Mouse (Mus musculus) kidney, postnatal 0 days (tissue): Measurements from ENCODE around the gene 3110082J24Rik. TPM values are rescaled to one million over a fixed set of nuclear protein-coding genes. Genes with fewer than 3 reads are reported as not detected.

Experiments
- ATAC-seq: fragments of 200-750 bp; cut with Nextera tagmentation; replicated peaks from 2 replicates; pipeline ENCODE4 v1.8.0; 2017; ENCODE audit warnings: low read depth, moderate number of reproducible peaks, moderate TSS enrichment, moderate library complexity; ENCODE audit not compliant: low FRiP score
- DNase-seq: peaks from one replicate; pipeline ENCODE4 v3.0.0-alpha.2; 2016; ENCODE audit warnings: low spot score
- H3K27ac ChIP-seq: fragments of 300-500 bp; sonication (generic); 2 replicates; pipeline ENCODE4 v1.5.1; 2014; ENCODE audit warnings: mild to moderate bottlenecking
- H3K27me3 ChIP-seq: fragments of 300-500 bp; sonication (generic); 2 replicates; pipeline ENCODE4 v1.6.1; 2014; ENCODE audit warnings: low read length, mixed read lengths; ENCODE audit not compliant: insufficient read depth
- H3K36me3 ChIP-seq: fragments of 300-500 bp; sonication (generic); 2 replicates; pipeline ENCODE4 v1.6.1; 2014; ENCODE audit warnings: low read length, mixed read lengths; ENCODE audit not compliant: insufficient read depth
- H3K4me1 ChIP-seq: fragments of 300-500 bp; sonication (generic); replicated peaks from 2 replicates; pipeline ENCODE4 v1.6.1; 2014; ENCODE audit warnings: antibody characterized with exemption, low read length, mixed read lengths; ENCODE audit not compliant: insufficient read depth
- H3K4me2 ChIP-seq: fragments of 300-500 bp; sonication (generic); 2 replicates; pipeline ENCODE4 v1.6.1; 2014; ENCODE audit warnings: mild to moderate bottlenecking, low read length, moderate library complexity, mixed read lengths
- H3K4me3 ChIP-seq: fragments of 300-500 bp; sonication (generic); replicated peaks from 2 replicates; pipeline ENCODE4 v1.5.1; 2014; ENCODE audit warnings: low read depth, low read length
- H3K9ac ChIP-seq: fragments of 300-500 bp; sonication (generic); 2 replicates; pipeline ENCODE4 v1.6.1; 2014; ENCODE audit warnings: low read depth, low read length
- H3K9me3 ChIP-seq: fragments of 300-500 bp; sonication (generic); replicated peaks from 2 replicates; pipeline ENCODE4 v1.6.1; 2016; ENCODE audit warnings: low read length, inconsistent platforms, mixed read lengths
- CTCF ChIP-seq: IDR thresholded peaks from 2 replicates; pipeline ENCODE4 v1.5.1; 2016; ENCODE audit warnings: antibody characterized with exemption, low read depth, mild to moderate bottlenecking, moderate library complexity
- WGBS: fragments of 180-500 bp; shearing (Covaris S2); extraction: QIAGEN DNeasy Blood & Tissue Kit; methylation state at CpG from one replicate; pipeline ENCODE4 v1.1.7; 2014; 5-methylcytosine and 5-hydroxymethylcytosine counted together
- polyA plus RNA-seq: library from polyadenylated mRNA; unstranded; fragments of >200 nt; fragmentation: Nextera tagmentation; extraction: Ambion mirVana; gene quantifications from 2 replicates; pipeline ENCODE4 v1.2.1, GENCODE M21; 2015

Gene 3110082J24Rik
- polyA plus RNA-seq, 1 experiment from 2014 or later, result not detected

- H3K9ac ChIP-seq, result no peak overlapping the region
- no peak overlapping the region for H3K4me2 ChIP-seq
- DNase-seq (no peak), ATAC-seq (no peak)
- no peak for TF ChIP-seq CTCF
- no peaks in the 10 kb centered on the region for H3K9me3 ChIP-seq
- no peak overlapping the region for H3K27ac ChIP-seq
- no peaks in the 10 kb centered on the region for H3K27me3 ChIP-seq
- H3K36me3 ChIP-seq, result no peaks in the 10 kb centered on the region
- 100% methylated on average over 1 of the region's 1 CpGs for WGBS
- no peak overlapping the region for H3K4me3 ChIP-seq
- no peaks in the 10 kb centered on the region for H3K4me1 ChIP-seq
These were observed 7.6 kb downstream of the 3110082J24Rik start for GRCm38 (mm10) chr5:30098260-30098659.

DNA sequence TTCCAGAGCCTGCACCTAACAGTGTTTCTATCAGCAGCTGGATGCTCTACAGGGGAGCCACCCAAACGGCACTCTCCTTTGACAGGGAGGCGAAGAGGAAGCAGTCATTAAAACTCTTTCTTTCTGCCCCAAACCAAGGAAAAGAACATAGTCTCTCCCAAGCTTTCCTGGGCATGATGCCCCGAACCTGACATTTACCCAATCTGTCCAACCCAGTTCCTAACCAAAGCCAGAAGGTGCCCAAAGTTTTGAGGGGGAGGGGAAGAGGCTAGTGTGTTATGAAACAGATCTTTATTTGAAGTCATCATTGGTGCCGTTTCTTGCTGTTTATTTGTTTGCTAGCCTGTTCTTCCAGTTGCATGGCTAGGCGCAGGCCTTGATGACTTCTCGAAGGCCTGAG, 10.2 kb downstream of the 3110082J24Rik start:
- no peak overlapping the region for H3K4me2 ChIP-seq
- no peak for TF ChIP-seq CTCF
- no peak overlapping the region for H3K27ac ChIP-seq
- H3K27me3 ChIP-seq, result no peaks in the 10 kb centered on the region
- no peak overlapping the region for H3K9ac ChIP-seq
- DNase-seq, result no peak
- 64% methylated on average over 6 of the region's 6 CpGs for WGBS
- no peaks in the 10 kb centered on the region for H3K36me3 ChIP-seq
- no peak for ATAC-seq
- no peaks in the 10 kb centered on the region for H3K9me3 ChIP-seq
- no peaks in the 10 kb centered on the region for H3K4me1 ChIP-seq
- no peak overlapping the region for H3K4me3 ChIP-seq

- H3K4me2 ChIP-seq, result no peak overlapping the region
- TF ChIP-seq CTCF, result peak; percentile 50
- no peak overlapping the region for H3K9ac ChIP-seq
- H3K9me3 ChIP-seq, result no peaks in the 10 kb centered on the region
- H3K4me3 ChIP-seq, result no peak overlapping the region
- DNase-seq (no peak), ATAC-seq (no peak)
- no peak overlapping the region for H3K27ac ChIP-seq
- H3K4me1 ChIP-seq, result no peaks in the 10 kb centered on the region
- no peaks in the 10 kb centered on the region for H3K36me3 ChIP-seq
- no peaks in the 10 kb centered on the region for H3K27me3 ChIP-seq
- 57% methylated on average over 2 of the region's 2 CpGs for WGBS
These were observed 11.5 kb downstream of the 3110082J24Rik start for GRCm38 (mm10) chr5:30094399-30094798.

- 56% methylated on average over 13 of the region's 13 CpGs for WGBS
These were observed 13.2 kb downstream of the 3110082J24Rik start for GRCm38 (mm10) chr5:30092701-30093100.

GRCm38 (mm10) chr5:30072825-30073821, 32.8 kb downstream of the 3110082J24Rik start, which contains the start of gene Tyms:
Gene Tyms (minus strand): TSS chr5:30073617.
- Histone ChIP-seq H3K27me3 (no peaks in the 10 kb centered on the region), H3K36me3 (peaks cover 5% of the 10 kb centered on the region; the same call in 1 of the 2 replicates), H3K4me2 (peak within 1 kb of the TSS; percentile 88), H3K27ac (peak within 1 kb of the TSS; percentile 84), H3K9me3 (no peaks in the 10 kb centered on the region), H3K9ac (peak within 1 kb of the TSS; percentile 75), H3K4me1 (no peaks in the 10 kb centered on the region), H3K4me3 (peak within 1 kb of the TSS; percentile 80)
- peak; percentile 29; the same call in 1 of the 2 replicates for TF ChIP-seq CTCF
- peak; percentile 87 for ATAC-seq
- 1% methylated on average over 45 of the region's 45 CpGs for WGBS
- DNase-seq, result peak; percentile 90

More at GRCm38 (mm10) chr5:30092701-30093100, 13.2 kb downstream of the 3110082J24Rik start:
- no peak overlapping the region for H3K4me3 ChIP-seq
- no peak for ATAC-seq
- no peak for DNase-seq
- no peaks in the 10 kb centered on the region for H3K9me3 ChIP-seq
- H3K36me3 ChIP-seq, result no peaks in the 10 kb centered on the region
- no peaks in the 10 kb centered on the region for H3K27me3 ChIP-seq
- H3K4me2 ChIP-seq, result no peak overlapping the region
- no peak overlapping the region for H3K27ac ChIP-seq
- TF ChIP-seq CTCF, result no peak
- no peaks in the 10 kb centered on the region for H3K4me1 ChIP-seq
- no peak overlapping the region for H3K9ac ChIP-seq

GRCm38 (mm10) chr5:30072377-30072776, 33.5 kb downstream of the 3110082J24Rik start:
- TF ChIP-seq CTCF, result no peak
- no peak for DNase-seq
- no peak overlapping the region for H3K27ac ChIP-seq
- WGBS, result 23% methylated on average over 3 of the region's 3 CpGs
- no peaks in the 10 kb centered on the region for H3K27me3 ChIP-seq
- H3K4me1 ChIP-seq, result no peaks in the 10 kb centered on the region
- H3K4me2 ChIP-seq, result peak overlapping the region; percentile 88
- peak overlapping the region; percentile 80 for H3K4me3 ChIP-seq
- H3K36me3 ChIP-seq, result peaks cover 5% of the 10 kb centered on the region; the same call in 1 of the 2 replicates
- peak overlapping the region; percentile 75; the same call in 1 of the 2 replicates for H3K9ac ChIP-seq
- no peak for ATAC-seq
- H3K9me3 ChIP-seq, result no peaks in the 10 kb centered on the region
